Mouse (Mus musculus): ENCODE measurements around the gene Elf2.
A peak's percentile ranks its signal among the peaks of the same experiment; 100 is the strongest.

The Elf2 gene

GRCm38 (mm10) chr3:51277201-51278150 is 63.0 kb downstream of the Elf2 start:
- peak; percentile 64 for DNase-seq (ENCODE audit: low spot score)

DNA sequence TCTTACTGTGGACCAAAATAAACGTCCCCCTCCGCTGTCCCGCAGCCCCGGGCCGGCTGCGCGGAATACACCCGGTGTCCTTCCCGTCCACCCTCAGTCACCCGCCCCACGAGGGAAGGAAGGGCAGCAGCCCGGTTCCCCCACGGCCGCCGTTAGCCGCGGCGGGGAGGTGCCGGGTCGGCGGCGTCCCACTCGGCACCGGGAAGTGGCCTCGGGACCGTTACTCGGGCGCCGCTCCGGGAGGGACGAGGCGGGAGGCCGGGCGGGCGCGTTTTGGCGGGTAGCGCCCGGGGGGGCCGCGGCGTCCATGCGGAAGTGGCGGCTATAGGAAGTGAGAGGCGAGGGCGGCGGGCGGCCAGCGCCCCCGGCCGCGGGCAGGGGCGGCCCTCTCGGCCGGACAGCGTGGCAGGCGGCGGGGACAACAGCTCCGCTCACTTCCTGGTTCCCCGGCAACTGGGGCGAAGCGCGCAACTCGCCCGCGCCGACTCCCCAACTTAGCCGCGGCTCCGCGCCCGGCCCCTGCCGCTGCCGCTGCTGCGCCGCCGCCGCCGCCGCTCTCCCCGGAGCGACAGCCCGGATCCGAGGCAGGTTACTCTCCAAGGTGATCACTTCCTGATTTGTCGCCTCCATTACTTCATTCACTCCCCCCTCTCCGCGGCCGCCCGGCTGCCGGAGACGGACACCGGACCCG is 63.9 kb downstream of the Elf2 start:
- DNase-seq (ENCODE audit: low spot score) = peak; percentile 26

DNA sequence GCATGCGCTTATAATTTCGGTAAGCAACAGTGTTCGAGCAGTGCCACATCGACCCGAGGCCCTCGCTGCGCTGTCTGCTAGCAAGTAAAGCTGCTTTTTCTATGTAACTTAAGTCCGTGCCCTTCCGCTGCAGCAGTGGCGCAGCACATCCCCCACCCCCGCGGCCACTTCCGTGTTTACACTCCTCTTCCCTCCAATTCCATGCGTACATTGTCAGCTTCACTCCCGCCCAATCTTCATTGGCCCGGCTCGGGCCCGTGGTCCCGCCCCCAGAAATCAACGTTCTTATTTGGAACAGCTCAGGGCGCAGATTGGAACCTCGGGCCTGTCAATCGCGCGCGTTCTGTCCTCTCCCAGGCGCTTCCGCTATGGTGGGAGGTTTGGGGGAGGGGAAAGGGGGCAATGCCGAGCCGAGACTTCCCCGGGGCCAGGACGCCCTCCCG is 64.5 kb downstream of the Elf2 start:
- DNase-seq (ENCODE audit: low spot score) = peak; percentile 93

DNA sequence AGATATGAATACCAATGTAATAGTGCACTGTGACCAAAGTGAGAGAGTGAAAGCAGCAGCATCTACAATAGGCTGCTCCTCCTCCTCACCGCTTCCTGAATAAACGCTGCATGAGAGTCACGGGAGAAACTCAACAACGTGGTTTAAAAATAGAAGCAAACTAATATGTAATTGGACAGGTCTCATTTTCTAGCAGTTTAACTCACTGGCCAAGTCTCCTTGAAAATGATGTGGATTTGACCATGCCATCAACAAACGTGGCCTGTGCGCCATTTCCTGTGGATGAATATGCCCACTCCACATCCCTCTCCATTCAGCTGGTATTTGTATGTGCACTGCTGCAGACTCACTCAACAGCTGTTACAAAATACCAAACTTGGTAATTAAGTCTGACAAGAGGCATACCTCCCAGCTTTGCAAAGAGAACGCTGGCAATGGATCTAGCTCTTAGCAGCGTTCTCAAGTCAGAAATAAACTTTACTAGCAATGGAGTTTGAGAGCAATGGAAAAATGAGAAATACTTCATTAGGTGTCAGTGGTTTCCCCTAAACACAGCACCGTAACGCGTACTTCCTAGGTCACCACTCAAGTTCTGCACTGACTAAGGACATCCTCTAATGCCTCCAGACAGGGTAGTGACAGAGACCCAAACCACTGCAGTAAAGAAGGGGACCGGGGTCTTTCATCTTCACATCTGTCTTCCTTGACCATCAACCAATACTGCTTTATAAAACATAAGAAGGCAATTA is 70.2 kb downstream of the Elf2 start:
- no peak for DNase-seq (ENCODE audit: low spot score)

- DNase-seq (ENCODE audit: low spot score) = no peak
These were observed 72.0 kb downstream of the Elf2 start for GRCm38 (mm10) chr3:51268434-51268833.

DNA sequence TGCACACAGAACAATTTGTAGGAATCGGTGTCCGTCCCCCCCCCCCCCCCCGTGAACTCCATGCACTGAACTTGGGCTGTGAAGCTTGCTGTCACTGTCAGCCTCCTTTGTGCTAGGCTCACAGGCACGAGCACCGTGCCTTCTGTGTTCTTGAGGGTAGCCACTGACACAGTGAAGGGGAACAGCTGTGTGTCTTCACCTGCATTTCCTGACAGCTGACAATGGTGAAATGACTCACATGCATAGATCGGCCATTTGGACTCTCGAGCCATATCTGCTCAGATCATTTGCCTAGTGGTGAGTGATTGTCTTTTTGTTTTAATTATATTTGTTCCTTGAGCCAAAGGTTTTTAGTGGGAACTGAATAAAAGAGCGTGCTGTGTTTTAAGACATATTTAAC is 77.5 kb downstream of the Elf2 start:
- DNase-seq (ENCODE audit: low spot score) = no peak

DNA sequence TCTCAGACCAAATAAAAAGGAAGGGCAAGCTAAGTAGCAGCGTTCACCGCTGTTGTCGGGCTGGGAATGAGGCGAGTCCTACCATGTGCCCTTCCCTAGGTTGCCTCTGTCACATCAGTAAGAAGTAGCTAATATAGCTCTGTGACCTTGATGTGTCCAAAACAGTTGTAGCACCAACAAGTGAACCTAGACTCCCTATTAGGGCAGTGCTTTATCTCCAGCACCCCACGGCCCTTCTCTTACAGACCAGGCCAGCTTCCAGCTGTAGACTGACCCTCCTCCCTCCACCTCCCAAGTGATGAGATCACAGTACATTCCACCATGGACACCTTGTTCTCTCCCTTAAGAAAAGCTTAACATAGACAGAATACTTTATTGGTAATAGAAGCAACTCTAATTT is 82.4 kb downstream of the Elf2 start:
- DNase-seq (ENCODE audit: low spot score) = no peak

DNA sequence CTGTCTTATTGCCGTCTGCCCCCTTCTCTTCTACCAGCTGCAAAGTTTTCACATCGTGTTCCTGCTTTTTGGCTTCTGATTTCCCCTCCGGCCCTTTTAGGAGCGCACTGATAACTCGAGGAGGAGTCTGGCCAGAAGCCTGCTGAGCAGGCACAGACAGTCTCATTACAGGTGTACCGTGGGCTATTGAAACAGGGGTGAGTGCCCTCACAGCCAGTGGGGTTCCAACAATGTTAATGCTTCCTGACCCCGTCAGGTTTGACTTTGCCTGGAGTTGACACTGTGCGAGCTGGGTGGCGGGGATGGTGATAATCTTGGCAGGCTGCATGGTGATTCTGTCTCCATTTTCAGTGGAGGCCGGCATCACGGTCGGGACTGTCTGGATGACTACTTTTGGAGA is 84.0 kb downstream of the Elf2 start:
- DNase-seq (ENCODE audit: low spot score) = no peak

DNA sequence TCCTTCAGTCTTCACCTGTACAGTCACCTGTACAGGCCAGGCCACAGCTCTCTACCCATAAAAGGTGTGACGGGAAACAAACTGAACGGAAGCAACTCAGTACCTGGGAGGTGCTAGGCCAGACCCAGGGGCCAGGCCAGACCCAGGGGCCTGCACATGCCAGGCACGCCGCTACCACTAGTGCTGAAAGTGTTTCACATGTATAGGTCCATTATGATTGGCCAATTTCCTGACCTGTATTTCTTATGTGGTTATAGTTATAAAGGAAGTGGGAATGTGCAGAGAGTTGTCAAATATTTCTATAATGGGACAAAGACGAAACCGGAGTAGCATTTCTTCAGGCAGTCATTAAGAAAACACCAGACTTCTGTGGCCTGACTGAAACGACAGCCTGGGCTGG is 85.7 kb downstream of the Elf2 start:
- DNase-seq (ENCODE audit: low spot score) = no peak

- DNase-seq (ENCODE audit: low spot score) = no peak
These were observed 87.6 kb downstream of the Elf2 start for GRCm38 (mm10) chr3:51252689-51253402.

DNA sequence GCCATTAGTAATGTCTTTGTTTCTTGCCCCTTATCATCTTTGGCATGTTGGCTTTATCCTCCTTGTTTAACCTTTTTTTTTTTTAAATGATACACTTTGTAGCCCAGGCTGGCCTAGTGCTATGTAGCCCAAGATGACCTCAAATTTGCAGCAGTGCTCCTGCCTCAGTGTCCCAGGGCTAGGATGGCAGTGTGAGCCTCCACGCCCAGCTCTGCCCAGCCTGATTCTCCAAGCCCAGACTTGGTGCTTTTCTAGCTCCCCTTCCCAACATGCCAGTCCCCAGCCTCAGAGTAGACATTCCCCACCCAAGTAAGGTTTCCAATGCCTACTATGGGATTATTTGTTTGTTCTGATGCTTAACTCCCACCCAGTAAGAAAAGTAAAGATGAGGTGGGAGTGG is 88.2 kb downstream of the Elf2 start:
- no peak for DNase-seq (ENCODE audit: low spot score)

DNA sequence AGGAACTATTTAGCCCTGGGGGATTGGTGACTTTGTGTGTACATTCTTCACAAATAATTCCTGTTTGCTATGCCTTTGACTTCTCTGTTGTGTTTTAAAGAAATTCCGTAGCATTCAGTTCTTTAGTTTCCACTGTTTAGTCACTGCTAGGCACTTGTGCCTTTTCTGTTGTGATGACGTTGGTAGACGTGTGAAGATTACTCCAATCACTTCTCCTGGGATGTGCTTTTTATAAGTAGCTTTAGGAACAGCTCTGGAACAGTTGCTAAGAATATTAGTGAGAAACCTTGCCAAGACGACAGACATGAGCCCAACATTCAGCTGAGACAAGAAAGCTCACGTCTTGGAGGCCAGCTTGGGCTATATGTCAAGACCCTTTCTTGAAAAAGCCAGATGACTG is 89.4 kb downstream of the Elf2 start:
- no peak for DNase-seq (ENCODE audit: low spot score)

DNA sequence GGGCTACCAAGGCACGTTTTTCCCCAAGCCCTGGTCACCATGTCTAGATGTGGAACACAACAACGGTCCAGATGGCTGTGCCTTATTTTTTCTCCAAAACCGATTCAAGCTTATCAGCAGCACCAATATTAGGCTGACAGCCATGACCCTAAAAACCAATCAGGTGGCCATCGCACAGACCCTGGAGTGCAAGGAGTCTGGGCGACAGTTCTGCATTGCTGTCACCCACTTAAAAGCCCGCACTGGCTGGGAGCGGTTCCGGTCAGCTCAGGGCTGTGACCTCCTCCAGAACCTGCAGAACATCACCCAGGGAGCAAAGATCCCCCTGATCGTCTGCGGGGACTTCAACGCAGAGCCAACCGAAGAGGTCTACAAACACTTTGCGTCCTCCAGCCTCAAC is 90.6 kb downstream of the Elf2 start:
- DNase-seq (ENCODE audit: low spot score) = no peak

DNA sequence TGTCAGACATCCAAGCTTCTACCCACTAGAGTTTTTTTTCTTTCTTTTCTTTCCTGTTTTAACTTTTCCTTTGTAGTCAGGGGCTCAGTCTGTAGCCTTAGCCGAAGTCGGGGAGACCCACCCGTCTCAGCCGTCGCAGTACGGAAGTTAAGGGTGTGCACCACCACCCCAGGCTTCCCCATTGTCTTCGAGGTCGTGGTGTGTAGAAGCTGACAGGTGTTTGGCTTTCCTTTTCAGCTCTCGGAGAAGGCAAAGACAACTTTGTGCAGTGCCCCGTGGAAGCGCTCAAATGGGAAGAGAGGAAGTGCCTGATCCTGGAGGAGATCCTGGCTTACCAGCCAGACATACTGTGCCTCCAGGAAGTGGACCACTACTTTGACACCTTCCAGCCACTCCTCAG is 91.0 kb downstream of the Elf2 start:
- DNase-seq (ENCODE audit: low spot score) = no peak

- no peak for DNase-seq (ENCODE audit: low spot score)
These were observed 91.9 kb downstream of the Elf2 start for GRCm38 (mm10) chr3:51248600-51248999.

GRCm38 (mm10) chr3:51247704-51248103 is 92.8 kb downstream of the Elf2 start:
- no peak for DNase-seq (ENCODE audit: low spot score)

DNA sequence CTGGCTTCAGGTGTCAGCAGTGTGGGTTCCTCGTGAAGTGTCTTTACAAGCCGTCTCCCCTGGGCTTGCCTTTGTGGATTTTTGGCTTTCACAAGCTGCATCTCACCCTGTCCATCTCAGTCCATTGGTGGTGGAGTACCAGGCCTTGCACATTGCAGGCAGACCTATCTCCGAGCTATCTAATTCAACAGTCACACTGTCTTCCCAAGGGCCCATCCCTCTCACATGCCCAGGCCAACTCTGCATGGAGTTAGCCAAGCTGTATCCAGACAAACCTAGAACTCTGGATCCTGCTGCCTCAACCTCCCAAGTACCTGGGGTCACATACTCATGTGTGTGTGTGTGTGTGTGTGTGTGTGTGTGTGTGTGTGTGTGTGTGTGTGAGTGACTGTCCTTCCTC is 100.9 kb downstream of the Elf2 start:
- no peak for DNase-seq (ENCODE audit: low spot score)

- no peak for DNase-seq (ENCODE audit: low spot score)
These were observed 101.9 kb downstream of the Elf2 start for GRCm38 (mm10) chr3:51238515-51238914.

GRCm38 (mm10) chr3:51234752-51235055 is 105.8 kb downstream of the Elf2 start:
- DNase-seq (ENCODE audit: low spot score) = no peak

GRCm38 (mm10) chr3:51233918-51234751 is 106.3 kb downstream of the Elf2 start:
- DNase-seq (ENCODE audit: low spot score) = peak; percentile 77

DNA sequence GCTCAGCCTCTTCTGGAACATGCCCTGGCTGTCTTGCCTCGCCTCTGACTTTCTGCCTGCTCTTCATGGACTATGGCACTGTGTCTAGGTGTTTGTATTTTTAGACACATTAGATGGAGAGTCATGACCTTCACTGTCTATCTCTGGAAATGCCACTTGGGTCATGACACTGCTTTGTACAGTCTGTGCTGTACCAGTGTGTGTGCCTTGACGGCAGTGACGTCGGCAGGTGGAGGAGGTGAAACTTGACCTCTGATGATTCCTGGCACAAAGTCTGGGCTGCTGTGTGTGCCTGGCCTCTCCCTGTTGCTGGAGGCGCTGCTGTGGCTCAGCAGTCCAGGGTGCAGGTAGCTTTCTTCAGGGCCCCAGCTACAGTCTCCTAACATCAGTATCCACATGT is 107.0 kb downstream of the Elf2 start:
- no peak for DNase-seq (ENCODE audit: low spot score)
